Mouse (Mus musculus): ENCODE data around the gene Mtus2.
A peak's percentile ranks its signal among the peaks of the same experiment; 100 is the strongest.

Mtus2 gene

GRCm38 (mm10) chr5:148041661-148042060, 84.5 kb downstream of the Mtus2 start:
- DNase-seq (ENCODE audit: extremely low spot score), result no peak

DNA sequence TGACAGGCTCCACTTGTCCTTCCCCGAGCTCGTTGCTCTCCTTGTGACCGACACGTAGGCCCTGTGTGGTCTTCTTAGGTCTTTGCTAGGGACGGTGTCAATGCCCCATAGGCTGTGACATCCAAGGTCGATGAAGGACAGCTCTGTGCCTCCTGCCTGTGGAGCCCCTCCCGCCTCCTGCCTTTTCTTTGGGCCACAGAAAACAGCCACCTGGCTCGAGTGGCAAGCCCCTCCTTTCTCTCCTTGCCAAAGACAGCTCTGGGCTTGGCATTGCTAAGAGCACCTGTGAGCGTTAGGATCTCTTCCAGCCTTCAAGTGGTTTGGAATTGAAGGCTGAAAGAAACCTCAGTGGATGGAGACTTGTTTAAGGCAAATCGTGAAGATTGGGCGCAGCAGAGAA, 91.1 kb downstream of the Mtus2 start:
- DNase-seq (ENCODE audit: extremely low spot score), result no peak

GRCm38 (mm10) chr5:148049304-148049703, 92.2 kb downstream of the Mtus2 start:
- no peak for DNase-seq (ENCODE audit: extremely low spot score)

DNA sequence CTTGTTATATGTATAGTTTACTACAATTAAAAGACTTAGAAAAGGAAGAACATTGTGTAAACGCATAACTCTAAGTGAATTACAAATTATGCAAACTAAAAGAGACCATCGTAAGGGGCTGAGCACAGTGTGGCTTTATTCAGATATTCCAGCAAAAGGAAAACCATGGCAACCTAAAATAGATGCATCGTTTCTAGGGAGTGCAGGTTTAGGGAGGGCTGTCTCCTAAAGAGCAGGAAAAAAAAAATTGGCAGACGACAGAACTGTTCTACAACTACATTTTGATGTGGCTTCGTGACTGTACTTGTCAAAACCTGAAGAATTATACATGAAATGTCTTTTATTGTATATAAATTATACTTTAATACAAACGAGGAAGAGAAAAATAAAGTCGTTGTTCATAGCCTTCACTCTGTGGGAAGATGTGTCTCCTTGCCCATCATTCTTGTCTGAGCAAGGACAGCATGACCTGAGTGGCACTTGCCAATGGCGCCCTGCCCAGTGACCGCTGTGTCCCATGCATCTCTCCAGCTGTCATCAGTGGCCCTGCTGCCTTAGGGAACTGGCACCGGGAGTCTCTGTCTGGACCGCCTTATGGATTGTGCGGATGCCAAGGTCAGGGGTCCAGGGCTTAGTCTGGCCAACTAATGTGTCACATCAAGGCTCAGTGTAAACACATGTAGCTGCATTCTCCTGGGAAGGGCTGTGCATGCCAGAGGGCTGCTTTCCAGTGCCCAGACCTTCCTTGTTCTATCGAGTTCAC, 95.9 kb downstream of the Mtus2 start:
- DNase-seq (ENCODE audit: extremely low spot score), result no peak

DNA sequence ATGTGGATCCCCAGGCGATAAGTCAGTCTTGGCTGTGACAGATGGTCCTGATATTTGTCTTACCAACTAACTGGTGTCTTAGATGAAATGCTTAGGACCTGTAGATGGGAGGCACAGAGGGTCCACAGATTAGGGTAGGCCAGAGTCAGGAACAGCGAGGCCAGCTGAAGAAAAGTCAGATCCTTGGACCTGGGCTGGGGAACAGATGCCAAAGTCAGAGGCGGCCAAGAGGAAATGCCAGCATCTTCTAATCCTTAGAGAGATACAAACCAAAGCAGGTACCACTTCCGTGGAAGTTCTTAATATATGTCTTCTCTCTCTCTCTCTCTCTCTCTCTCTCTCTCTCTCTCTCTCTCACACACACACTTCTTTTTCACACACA, 96.5 kb downstream of the Mtus2 start:
- no peak for DNase-seq (ENCODE audit: extremely low spot score)

- no peak for DNase-seq (ENCODE audit: extremely low spot score)
These were observed 99.7 kb downstream of the Mtus2 start for GRCm38 (mm10) chr5:148056831-148057230.

DNA sequence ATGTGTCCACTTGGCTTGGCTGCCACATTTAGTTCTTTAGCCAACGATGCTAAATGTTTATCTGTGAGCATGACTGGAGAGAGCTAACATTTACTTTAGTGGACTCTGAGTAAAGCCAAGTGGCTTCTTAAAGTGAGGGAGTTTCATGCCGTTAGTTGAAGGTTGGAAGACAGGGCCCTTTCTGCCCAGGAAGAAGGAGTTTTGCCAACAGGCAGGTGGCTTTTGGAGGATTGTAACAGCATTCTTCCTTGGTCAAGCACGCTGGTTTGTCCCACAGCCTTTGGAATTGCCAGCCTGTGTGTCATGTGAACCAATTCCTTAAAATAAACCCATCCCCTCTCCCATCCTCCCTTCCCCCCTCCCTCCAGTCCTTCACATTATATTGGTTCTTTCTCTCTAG, 100.3 kb downstream of the Mtus2 start:
- DNase-seq (ENCODE audit: extremely low spot score), result no peak

GRCm38 (mm10) chr5:148059339-148059738, 102.2 kb downstream of the Mtus2 start:
- no peak for DNase-seq (ENCODE audit: extremely low spot score)

- no peak for DNase-seq (ENCODE audit: extremely low spot score)
These were observed 104.7 kb downstream of the Mtus2 start for GRCm38 (mm10) chr5:148061869-148062268.

DNA sequence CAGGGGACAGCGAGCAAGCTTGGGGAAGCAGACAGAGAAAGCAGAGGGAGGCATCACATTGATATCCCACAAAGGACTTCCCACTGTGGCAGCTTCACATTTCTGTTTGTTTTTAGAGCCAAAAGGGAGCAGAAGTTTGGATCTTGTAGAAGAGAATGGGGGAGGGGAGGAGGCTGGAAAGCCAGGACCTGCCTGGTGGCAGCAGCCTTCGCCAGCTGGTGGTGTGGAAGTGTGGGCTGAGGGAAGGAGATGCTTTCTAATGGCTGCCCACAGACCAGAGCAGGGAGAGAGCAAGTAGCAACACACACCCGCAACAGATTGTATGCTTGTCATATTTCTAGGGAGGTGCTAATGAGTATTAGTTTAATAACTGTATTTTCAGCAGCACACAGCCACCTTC, 106.6 kb downstream of the Mtus2 start:
- no peak for DNase-seq (ENCODE audit: extremely low spot score)

DNA sequence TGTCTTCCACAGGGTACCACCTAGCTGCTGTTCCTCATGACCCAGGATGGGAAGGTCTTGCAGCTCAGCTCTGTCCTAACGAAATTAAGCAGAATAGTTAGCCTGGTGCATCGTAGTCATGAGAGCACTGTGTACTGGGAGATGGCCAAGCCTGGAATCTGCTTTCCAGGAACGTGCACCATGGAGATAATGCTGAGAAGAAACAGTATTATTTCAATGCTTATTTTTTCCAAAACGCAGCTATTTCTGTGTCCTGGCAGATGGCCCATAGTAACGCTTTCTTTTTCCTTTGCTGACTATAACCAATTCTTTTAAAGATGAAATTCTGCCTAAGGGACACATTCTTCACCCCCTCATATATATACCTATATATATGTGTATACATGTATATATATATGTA, 108.1 kb downstream of the Mtus2 start:
- no peak for DNase-seq (ENCODE audit: extremely low spot score)

DNA sequence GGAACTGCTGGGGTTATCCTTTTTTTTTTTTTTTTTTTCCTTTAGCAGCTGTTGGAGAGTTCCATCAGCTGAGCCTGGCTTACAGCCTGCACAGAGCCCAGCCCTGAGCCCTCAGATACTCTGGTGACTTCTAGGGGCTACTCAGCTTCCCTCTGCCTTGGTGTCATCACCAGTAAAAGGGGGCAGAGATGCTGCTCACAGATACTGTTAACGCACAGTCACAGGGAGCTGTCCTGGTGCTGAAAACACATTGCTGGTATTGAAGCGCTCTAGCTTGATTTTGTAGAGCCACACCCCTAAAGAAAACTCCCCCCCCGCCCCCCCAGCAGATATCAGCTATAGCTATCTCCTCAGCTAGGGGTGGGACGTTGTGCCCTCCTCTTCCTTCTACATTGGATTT, 112.8 kb downstream of the Mtus2 start:
- DNase-seq (ENCODE audit: extremely low spot score), result peak; percentile 57

GRCm38 (mm10) chr5:148071800-148072199, 114.7 kb downstream of the Mtus2 start:
- DNase-seq (ENCODE audit: extremely low spot score), result peak; percentile 48

GRCm38 (mm10) chr5:148073461-148073860, 116.3 kb downstream of the Mtus2 start:
- DNase-seq (ENCODE audit: extremely low spot score), result no peak

- no peak for DNase-seq (ENCODE audit: extremely low spot score)
These were observed 122.6 kb downstream of the Mtus2 start for GRCm38 (mm10) chr5:148079732-148080131.

- DNase-seq (ENCODE audit: extremely low spot score), result no peak
These were observed 126.4 kb downstream of the Mtus2 start for GRCm38 (mm10) chr5:148083541-148083940.

- no peak for DNase-seq (ENCODE audit: extremely low spot score)
These were observed 127.6 kb downstream of the Mtus2 start for GRCm38 (mm10) chr5:148084766-148085165.

DNA sequence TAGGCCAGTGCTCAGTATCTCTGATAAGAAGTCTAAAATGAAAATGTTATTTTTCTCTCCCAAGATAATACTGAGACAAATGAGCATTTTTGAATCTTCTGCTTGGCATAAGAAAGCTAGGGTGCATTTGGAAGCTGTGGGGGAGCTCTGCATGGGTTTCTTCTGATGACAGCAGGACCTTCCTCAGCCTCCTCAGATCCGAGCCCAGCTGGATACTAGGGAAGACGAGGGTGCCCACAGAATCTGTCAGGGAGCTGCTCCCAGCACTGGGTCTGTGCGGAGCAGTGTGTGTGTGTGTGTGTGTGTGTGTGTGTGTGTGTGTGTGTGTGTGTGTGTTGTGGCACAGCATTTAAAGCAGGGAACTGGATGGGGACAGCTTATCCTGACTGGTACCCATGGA, 130.7 kb downstream of the Mtus2 start:
- no peak for DNase-seq (ENCODE audit: extremely low spot score)

- no peak for DNase-seq (ENCODE audit: extremely low spot score)
These were observed 133.2 kb downstream of the Mtus2 start for GRCm38 (mm10) chr5:148090191-148090821.

DNA sequence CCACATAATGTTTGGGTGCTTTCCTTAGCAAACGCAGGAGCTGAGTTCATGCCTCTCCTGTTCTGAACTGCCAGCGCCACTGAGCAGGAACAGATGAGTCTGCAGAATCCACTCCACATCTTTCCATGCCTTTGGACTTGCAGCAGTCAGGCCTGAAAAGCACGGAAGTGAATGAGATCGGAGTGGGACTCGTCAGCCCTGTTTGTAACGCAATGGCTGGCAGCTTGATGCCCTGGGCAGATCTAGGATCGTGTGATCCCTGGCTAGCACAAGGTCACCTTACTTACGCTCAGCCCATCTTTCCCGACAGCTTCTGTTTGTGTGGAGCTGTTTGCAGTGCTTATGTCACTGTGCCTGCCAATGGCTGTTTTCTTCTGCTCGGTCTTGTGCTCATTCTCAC, 137.5 kb downstream of the Mtus2 start:
- DNase-seq (ENCODE audit: extremely low spot score), result no peak

GRCm38 (mm10) chr5:148099356-148099755, 142.2 kb downstream of the Mtus2 start:
- no peak for DNase-seq (ENCODE audit: extremely low spot score)

DNA sequence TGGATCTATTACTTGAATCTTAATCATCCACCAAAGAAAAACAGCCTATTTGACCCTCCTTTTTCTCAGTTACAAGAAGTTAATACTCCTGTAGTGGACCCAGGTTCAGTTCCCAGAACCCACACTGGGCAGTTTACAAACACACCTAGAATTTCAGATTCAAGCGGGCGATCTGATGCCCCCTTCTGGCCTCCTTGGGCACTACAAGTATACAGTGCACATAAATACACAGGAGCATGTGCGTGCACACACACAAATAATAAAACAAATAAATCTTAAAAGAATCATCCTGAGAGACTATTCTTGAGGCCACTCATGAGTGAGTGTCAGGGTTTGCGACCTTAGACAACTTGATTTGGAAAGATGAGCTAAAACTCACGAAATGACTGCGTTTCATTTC, 150.2 kb downstream of the Mtus2 start:
- no peak for DNase-seq (ENCODE audit: extremely low spot score)

DNA sequence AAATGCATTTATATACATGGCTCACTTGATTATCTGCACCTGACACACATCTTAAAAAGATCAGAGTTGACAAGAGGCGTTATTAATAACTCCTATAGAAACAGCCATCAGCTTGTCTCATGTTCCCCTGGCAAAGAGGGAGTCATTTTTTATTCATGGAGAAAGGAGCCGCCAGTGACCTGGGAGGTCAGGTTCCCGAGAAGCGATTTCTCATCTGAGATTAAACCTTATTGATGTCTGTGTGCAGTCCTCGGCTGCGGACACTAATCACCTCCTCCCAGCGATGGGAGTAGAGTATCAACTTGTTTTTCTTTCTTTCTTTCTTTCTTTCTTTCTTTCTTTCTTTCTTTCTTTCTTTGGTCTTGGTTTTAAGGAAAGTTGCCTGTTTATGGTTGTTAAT, 150.8 kb downstream of the Mtus2 start:
- DNase-seq (ENCODE audit: extremely low spot score), result no peak

DNA sequence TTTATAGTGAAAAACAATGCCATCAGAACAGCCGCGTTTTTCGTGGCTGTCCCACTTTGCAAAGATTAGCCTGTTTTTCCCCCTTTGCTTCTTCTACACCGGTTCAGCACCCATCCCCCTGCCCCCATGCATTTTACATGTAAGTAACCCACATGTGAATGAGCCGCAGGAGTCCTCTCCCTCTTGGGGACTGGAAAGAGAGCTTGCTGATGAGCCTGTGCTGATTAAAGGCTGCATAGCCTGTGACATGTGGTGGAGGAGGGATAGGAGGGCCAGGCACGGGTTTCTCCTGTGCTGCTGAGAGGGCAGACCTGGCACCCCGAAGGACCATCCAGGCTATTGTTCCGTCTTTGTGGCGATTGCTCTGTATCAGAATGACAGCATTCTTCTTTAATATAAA, 151.2 kb downstream of the Mtus2 start:
- no peak for DNase-seq (ENCODE audit: extremely low spot score)

Measured in embryo, embryonic 9.5 days (tissue).